Mouse (Mus musculus) myocyte (in vitro differentiated cells): ENCODE measurements around the gene Aar2. TPM values are rescaled to one million over a fixed set of nuclear protein-coding genes. Genes with fewer than 3 reads are reported as not detected.
"Not testable (repeated sequence)": the region's sequence is repeated elsewhere in the genome, so short reads cannot be mapped to it uniquely, and the experiment has no call there.

Source experiments
- H3K27me3 ChIP-seq: one replicate; pipeline ENCODE4 v1.6.1; 2011; ENCODE audit not compliant: control insufficient read depth, insufficient read depth, insufficient read length
- H3K36me3 ChIP-seq: one replicate; pipeline ENCODE4 v1.6.1; 2011; ENCODE audit not compliant: control insufficient read depth, insufficient read depth
- H3K4me2 ChIP-seq: one replicate; pipeline ENCODE4 v1.6.1; 2011; ENCODE audit warnings: low read depth, control low read depth
- H3K4me3 ChIP-seq: one replicate; pipeline ENCODE4 v1.5.1; 2011; ENCODE audit warnings: mild to moderate bottlenecking, control low read depth, moderate library complexity
- H3K79me2 ChIP-seq: one replicate; pipeline ENCODE4 v1.6.1; 2011; ENCODE audit not compliant: control insufficient read depth, insufficient read depth
- H3ac ChIP-seq: one replicate; pipeline ENCODE4 v1.6.1; 2011; ENCODE audit not compliant: control insufficient read depth, insufficient read length
- CEBPB ChIP-seq: IDR thresholded peaks from 2 replicates; pipeline ENCODE4 v1.6.1; 2011; ENCODE audit warnings: mild to moderate bottlenecking, moderate library complexity; ENCODE audit not compliant: poor library complexity, insufficient read depth, severe bottlenecking
- E2F4 ChIP-seq: IDR thresholded peaks from one replicate; pipeline ENCODE4 v1.6.1; 2011; ENCODE audit warnings: mild to moderate bottlenecking, control low read depth, moderate library complexity; ENCODE audit not compliant: insufficient read depth
- MAX ChIP-seq: IDR thresholded peaks from one replicate; pipeline ENCODE4 v1.6.1; 2011; ENCODE audit warnings: low read depth, mild to moderate bottlenecking, control low read depth
- MYOD1 ChIP-seq, 3 experiments: IDR thresholded peaks; one replicate each; pipeline ENCODE4 v1.6.1; 2011; ENCODE audit warnings: control low read depth in 2 of 3, low read depth in 2 of 3, mild to moderate bottlenecking in 2 of 3, moderate library complexity in 1 of 3; ENCODE audit not compliant: insufficient read length in 2 of 3, control insufficient read depth in 1 of 3
- MYOG ChIP-seq, 3 experiments: IDR thresholded peaks; one replicate each; pipeline ENCODE4 v1.6.1; 2011; ENCODE audit warnings: control low read depth in 2 of 3, low read depth in 2 of 3, mild to moderate bottlenecking in 2 of 3; ENCODE audit not compliant: insufficient read length in 2 of 3, control insufficient read depth in 1 of 3, insufficient read depth in 1 of 3
- POLR2A ChIP-seq: IDR thresholded peaks from one replicate; pipeline ENCODE4 v1.6.1; 2011; ENCODE audit warnings: low read depth, mild to moderate bottlenecking, control low read depth, moderate library complexity; ENCODE audit not compliant: insufficient read length
- POLR2AphosphoS2 ChIP-seq: IDR thresholded peaks from one replicate; pipeline ENCODE4 v1.6.1; 2011; ENCODE audit warnings: low read depth, control low read depth; ENCODE audit not compliant: insufficient read length
- REST ChIP-seq: IDR thresholded peaks from one replicate; pipeline ENCODE4 v1.6.1; 2011; ENCODE audit warnings: mild to moderate bottlenecking, control low read depth, moderate library complexity; ENCODE audit not compliant: insufficient read depth, insufficient read length
- SRF ChIP-seq: IDR thresholded peaks from one replicate; pipeline ENCODE4 v1.6.1; 2011; ENCODE audit warnings: low read depth; ENCODE audit not compliant: control insufficient read depth, insufficient read length
- TCF12 ChIP-seq: IDR thresholded peaks from one replicate; pipeline ENCODE4 v1.6.1; 2011; ENCODE audit warnings: mild to moderate bottlenecking, control low read depth; ENCODE audit not compliant: poor library complexity, insufficient read depth, severe bottlenecking
- TCF3 ChIP-seq: IDR thresholded peaks from one replicate; pipeline ENCODE4 v1.6.1; 2011; ENCODE audit warnings: low read depth, control low read depth; ENCODE audit not compliant: insufficient read length
- USF1 ChIP-seq: IDR thresholded peaks from one replicate; pipeline ENCODE4 v1.6.1; 2011; ENCODE audit warnings: low read depth, mild to moderate bottlenecking, control low read depth, moderate library complexity
- polyA plus RNA-seq: library from polyadenylated mRNA; unstranded; fragments of >200 nt; fragmentation: generic; extraction: Trizol; gene quantifications from one replicate; pipeline ENCODE4 v1.2.1, GENCODE M21; 2012; ENCODE audit warnings: missing spikeins

The Aar2 gene
- polyA plus RNA-seq, 1 experiment: 22.4 TPM

GRCm38 (mm10) chr2:156512561-156512960, 34.8 kb upstream of the Aar2 start:
- Histone ChIP-seq H3K79me2 (no peaks in the 10 kb centered on the region), H3K27me3 (no peaks in the 10 kb centered on the region), H3K36me3 (no peaks in the 10 kb centered on the region), H3ac (no peak overlapping the region), H3K4me2 (no peak overlapping the region), H3K4me3 (no peak overlapping the region)
- TF ChIP-seq USF1: no peak
- no peak for TF ChIP-seq E2F4
- no peak for TF ChIP-seq TCF3
- no peak for TF ChIP-seq POLR2A
- TF ChIP-seq CEBPB: no peak
- TF ChIP-seq SRF: no peak
- TF ChIP-seq REST: no peak
- no peak for TF ChIP-seq MAX
- no peak for TF ChIP-seq POLR2AphosphoS2
- TF ChIP-seq MYOD1 (IDR thresholded peaks at IDR 0.05; ENCODE audit: control insufficient read depth in 1 of 3, insufficient read length in 2 of 3, low read depth in 2 of 3): no peak
- no peak for TF ChIP-seq TCF12
- TF ChIP-seq MYOG (IDR thresholded peaks at IDR 0.05; ENCODE audit: control insufficient read depth in 1 of 3, insufficient read depth in 1 of 3, insufficient read length in 2 of 3, low read depth in 2 of 3): no peak

- TF ChIP-seq E2F4 (no peak), USF1 (no peak), MYOG (IDR thresholded peaks at IDR 0.05; ENCODE audit: control insufficient read depth in 1 of 3, insufficient read depth in 1 of 3, insufficient read length in 2 of 3, low read depth in 2 of 3) (no peak), POLR2A (no peak), SRF (no peak), REST (no peak), TCF3 (no peak), CEBPB (no peak), MYOD1 (IDR thresholded peaks at IDR 0.05; ENCODE audit: control insufficient read depth in 1 of 3, insufficient read length in 2 of 3, low read depth in 2 of 3) (no peak), TCF12 (no peak), MAX (no peak), POLR2AphosphoS2 (no peak)
- no peak overlapping the region for H3ac ChIP-seq
- H3K36me3 ChIP-seq: no peaks in the 10 kb centered on the region
- H3K79me2 ChIP-seq: no peaks in the 10 kb centered on the region
- no peaks in the 10 kb centered on the region for H3K27me3 ChIP-seq
- H3K4me2 ChIP-seq: no peak overlapping the region
- no peak overlapping the region for H3K4me3 ChIP-seq
Measured at GRCm38 (mm10) chr2:156515102-156515501, 32.3 kb upstream of the Aar2 start.

- no peaks in the 10 kb centered on the region for H3K79me2 ChIP-seq
- no peak overlapping the region for H3ac ChIP-seq
- no peak overlapping the region for H3K4me3 ChIP-seq
- H3K27me3 ChIP-seq: no peaks in the 10 kb centered on the region
- H3K36me3 ChIP-seq: no peaks in the 10 kb centered on the region
- no peak overlapping the region for H3K4me2 ChIP-seq
- no peak for TF ChIP-seq TCF12
- TF ChIP-seq MYOD1 (IDR thresholded peaks at IDR 0.05; ENCODE audit: control insufficient read depth in 1 of 3, insufficient read length in 2 of 3, low read depth in 2 of 3): no peak
Measured at GRCm38 (mm10) chr2:156515565-156516185, 31.7 kb upstream of the Aar2 start.

GRCm38 (mm10) chr2:156516678-156517077, 30.7 kb upstream of the Aar2 start:
- H3K4me2 ChIP-seq, H3K27me3 ChIP-seq, H3K79me2 ChIP-seq, H3ac ChIP-seq, H3K36me3 ChIP-seq, H3K4me3 ChIP-seq: not testable (repeated sequence)

GRCm38 (mm10) chr2:156518306-156518705, 29.1 kb upstream of the Aar2 start:
- H3K27me3 ChIP-seq: no peaks in the 10 kb centered on the region
- TF ChIP-seq TCF12 (no peak), MYOD1 (IDR thresholded peaks at IDR 0.05; ENCODE audit: control insufficient read depth in 1 of 3, insufficient read length in 2 of 3, low read depth in 2 of 3) (no peak), SRF (no peak), E2F4 (no peak), CEBPB (no peak), POLR2AphosphoS2 (no peak), REST (no peak), POLR2A (no peak), MAX (no peak), USF1 (no peak)
- no peaks in the 10 kb centered on the region for H3K36me3 ChIP-seq
- no peaks in the 10 kb centered on the region for H3K79me2 ChIP-seq
- no peak overlapping the region for H3ac ChIP-seq
- no peak overlapping the region for H3K4me2 ChIP-seq
- no peak overlapping the region for H3K4me3 ChIP-seq

- Histone ChIP-seq H3K4me2 (no peak overlapping the region), H3ac (no peak overlapping the region), H3K36me3 (no peaks in the 10 kb centered on the region), H3K27me3 (no peaks in the 10 kb centered on the region), H3K79me2 (no peaks in the 10 kb centered on the region), H3K4me3 (no peak overlapping the region)
- no peak for TF ChIP-seq MYOD1 (IDR thresholded peaks at IDR 0.05; ENCODE audit: control insufficient read depth in 1 of 3, insufficient read length in 2 of 3, low read depth in 2 of 3)
- TF ChIP-seq MAX: no peak
- TF ChIP-seq E2F4: no peak
- no peak for TF ChIP-seq POLR2AphosphoS2
- TF ChIP-seq MYOG (IDR thresholded peaks at IDR 0.05; ENCODE audit: control insufficient read depth in 1 of 3, insufficient read depth in 1 of 3, insufficient read length in 2 of 3, low read depth in 2 of 3): no peak
- TF ChIP-seq POLR2A: no peak
- TF ChIP-seq SRF: no peak
- no peak for TF ChIP-seq REST
- TF ChIP-seq TCF3: no peak
- TF ChIP-seq CEBPB: no peak
- no peak for TF ChIP-seq TCF12
- TF ChIP-seq USF1: no peak
Measured at GRCm38 (mm10) chr2:156519584-156519983, 27.8 kb upstream of the Aar2 start.
